Mouse (Mus musculus): ENCODE measurements around the gene Olfr220.

DNA sequence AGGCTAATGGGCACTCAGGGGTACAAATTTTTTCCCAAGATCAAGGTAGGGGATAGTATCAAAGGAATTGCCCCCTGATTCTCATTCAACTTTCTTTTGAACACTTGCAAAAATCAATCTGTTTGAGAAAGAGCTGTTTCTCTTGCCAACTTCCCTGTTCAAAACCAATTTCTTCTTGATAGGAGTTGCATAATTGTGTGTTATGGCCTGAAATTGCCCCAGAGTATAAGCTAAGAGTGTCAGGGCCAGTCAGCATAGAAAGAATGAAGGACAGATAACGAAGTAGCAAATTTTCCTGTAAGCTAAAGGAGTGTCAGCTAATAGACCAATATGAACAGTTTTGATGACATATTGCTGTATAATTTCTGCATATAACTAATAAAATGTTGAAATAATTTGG, 14.5 kb upstream of the Olfr220 start:
- TF ChIP-seq POLR2A (IDR thresholded peaks at IDR 0.05; ENCODE audit: borderline replicate concordance, control insufficient read depth, low read depth, low read length), result no peak
- no peak for TF ChIP-seq CTCF (IDR thresholded peaks at IDR 0.05; ENCODE audit: control insufficient read depth, insufficient read depth, low read length)
